Comparison of ENCODE assay signal across 1 mouse cellular context in the genomic region with DNA sequence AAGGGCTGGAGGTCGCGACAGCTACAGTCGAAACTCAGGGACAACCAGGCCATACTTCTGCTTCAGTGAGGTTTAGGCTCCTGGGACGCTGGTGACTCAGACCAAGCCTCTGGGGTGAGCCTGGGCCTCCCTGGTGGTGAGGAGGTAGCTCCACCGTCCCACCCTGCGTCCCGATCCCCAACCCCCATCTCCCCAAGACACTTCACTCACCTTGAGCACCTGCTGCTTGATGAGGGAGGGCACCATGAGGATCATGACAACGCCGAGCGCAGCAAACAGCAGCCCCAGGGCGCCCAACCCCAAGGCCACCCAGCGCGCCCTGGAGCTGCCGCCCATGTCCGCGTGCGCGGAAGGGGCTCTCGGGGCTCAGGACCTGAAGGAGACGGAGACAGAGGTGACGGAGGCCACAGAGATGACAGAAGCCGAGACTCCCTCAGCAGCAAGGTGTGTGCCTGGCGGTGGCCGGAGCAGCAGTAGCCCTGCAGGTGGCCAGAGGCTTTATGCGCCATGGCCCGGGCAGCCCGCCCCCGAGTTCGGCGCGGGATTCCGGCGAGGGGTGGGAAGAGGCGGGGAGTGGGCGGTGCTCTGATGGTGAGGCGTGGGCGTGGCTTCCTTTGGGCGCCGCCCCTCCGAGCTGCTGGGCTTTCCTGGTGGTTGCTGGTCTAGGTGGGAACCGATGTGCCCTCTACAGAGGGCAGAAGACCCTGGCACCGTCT.
TF ChIP-seq lines count a peak whose summit lies in the region.

Gene Scarb1 (minus strand): TSS at position 548 of the 716 bp plus-strand sequence.

TF ChIP-seq in CH12.LX, 34 proteins besides CTCF, POLR2A, EP300 and RAD21:
- peak; percentile 93 for TF ChIP-seq IRF4 (IDR thresholded peaks at IDR 0.05; ENCODE audit: low read depth, low read length)
- peak; percentile 41; the same call in 1 of the 2 replicates for TF ChIP-seq CHD1 (IDR thresholded peaks at IDR 0.05; ENCODE audit: low read depth, low read length)
- TF ChIP-seq MAFK (IDR thresholded peaks at IDR 0.05; ENCODE audit: insufficient replicate concordance, low read length): 0 out of 2 replicates have a peak, but pooled peaks have one; percentile 46
- TF ChIP-seq E2F4 (IDR thresholded peaks at IDR 0.05; ENCODE audit: insufficient replicate concordance, low read depth, low read length): no peak
- peak; percentile 70 for TF ChIP-seq BHLHE40 (IDR thresholded peaks at IDR 0.05; ENCODE audit: low read depth, low read length)
- no peak for TF ChIP-seq ZNF384 (IDR thresholded peaks at IDR 0.05; ENCODE audit: low read depth, low read length)
- TF ChIP-seq NRF1 (IDR thresholded peaks at IDR 0.05; ENCODE audit: low read depth, low read length): peak; percentile 35; the same call in 1 of the 2 replicates
- peak; percentile 68; the same call in 1 of the 2 replicates for TF ChIP-seq MYC (IDR thresholded peaks at IDR 0.05; ENCODE audit: low read depth, low read length)
- TF ChIP-seq USF2 (conservative IDR thresholded peaks at IDR 0.05; ENCODE audit: low read depth, low read length): no peak
- peak; percentile 70 for TF ChIP-seq MAX (IDR thresholded peaks at IDR 0.05; ENCODE audit: low read length)
- peak; percentile 53; the same call in 1 of the 2 replicates for TF ChIP-seq SIN3A (IDR thresholded peaks at IDR 0.05; ENCODE audit: low read length)
- no peak; the same call in 1 of the 2 replicates for TF ChIP-seq MAZ (IDR thresholded peaks at IDR 0.05; ENCODE audit: low read depth, low read length)
- peak; percentile 23; the same call in 1 of the 2 replicates for TF ChIP-seq ELF1 (IDR thresholded peaks at IDR 0.05; ENCODE audit: low read depth, low read length)
- TF ChIP-seq KAT2A (IDR thresholded peaks at IDR 0.05; ENCODE audit: insufficient replicate concordance, low read length): no peak
- no peak for TF ChIP-seq GABPA (IDR thresholded peaks at IDR 0.05; ENCODE audit: insufficient replicate concordance, low read depth, low read length)
- peak; percentile 65 for TF ChIP-seq ETS1 (conservative IDR thresholded peaks at IDR 0.05; ENCODE audit: low read depth, low read length)
- TF ChIP-seq MXI1 (IDR thresholded peaks at IDR 0.05; ENCODE audit: low read depth, low read length): peak; percentile 76
- TF ChIP-seq TBP (conservative IDR thresholded peaks at IDR 0.05; ENCODE audit: low read depth, low read length): 0 out of 2 replicates have a peak, but pooled peaks have one; percentile 8
- no peak for TF ChIP-seq POLR2AphosphoS2 (IDR thresholded peaks at IDR 0.05; ENCODE audit: low read depth, low read length)
- no peak for TF ChIP-seq PAX5 (IDR thresholded peaks at IDR 0.05; ENCODE audit: low read length)
- TF ChIP-seq ZMIZ1 (IDR thresholded peaks at IDR 0.05; ENCODE audit: low read depth, low read length): peak; percentile 50; the same call in 1 of the 2 replicates
- TF ChIP-seq UBTF (IDR thresholded peaks at IDR 0.05; ENCODE audit: low read depth, low read length): peak; percentile 35; the same call in 1 of the 2 replicates
- TF ChIP-seq USF1 (IDR thresholded peaks at IDR 0.05; ENCODE audit: low read depth, low read length): no peak
- peak; percentile 30; the same call in 1 of the 2 replicates for TF ChIP-seq JUN (IDR thresholded peaks at IDR 0.05; ENCODE audit: insufficient read depth, low read depth, low read length)
- no peak for TF ChIP-seq ZC3H11A (IDR thresholded peaks at IDR 0.05; ENCODE audit: low read depth, low read length)
- no peak; the same call in 1 of the 2 replicates for TF ChIP-seq SMC3 (IDR thresholded peaks at IDR 0.05; ENCODE audit: low read depth, low read length)
- no peak; the same call in 1 of the 2 replicates for TF ChIP-seq JUND (conservative IDR thresholded peaks at IDR 0.05; ENCODE audit: low read depth, low read length)
- peak; percentile 53 for TF ChIP-seq TCF12 (IDR thresholded peaks at IDR 0.05; ENCODE audit: low read depth, low read length)
- peak; percentile 84 for TF ChIP-seq RCOR1 (conservative IDR thresholded peaks at IDR 0.05; ENCODE audit: low read depth, low read length)
- TF ChIP-seq NELFE (IDR thresholded peaks at IDR 0.05; ENCODE audit: low read depth, low read length): peak; percentile 59; the same call in 1 of the 2 replicates
- no peak for TF ChIP-seq ZKSCAN1 (IDR thresholded peaks at IDR 0.05; ENCODE audit: borderline replicate concordance, low read depth, low read length)
- TF ChIP-seq HCFC1 (IDR thresholded peaks at IDR 0.05; ENCODE audit: low read depth, low read length): no peak; the same call in 1 of the 2 replicates
- peak; percentile 44; the same call in 1 of the 2 replicates for TF ChIP-seq MEF2A (IDR thresholded peaks at IDR 0.05; ENCODE audit: borderline replicate concordance, low read depth, low read length)
- peak; percentile 66; the same call in 1 of the 2 replicates for TF ChIP-seq CHD2 (IDR thresholded peaks at IDR 0.05; ENCODE audit: low read length)
